Mouse (Mus musculus): ENCODE results near the gene Ubl3. TPM values are rescaled to one million over a fixed set of nuclear protein-coding genes. Genes with fewer than 3 reads are reported as not detected.

Gene Ubl3
- total and polyA plus RNA-seq, 2 experiments: 32.4 to 58.0 TPM

GRCm38 (mm10) chr5:148502237-148502636 is 50.4 kb downstream of the Ubl3 start:
- Histone ChIP-seq H3K9ac (ENCODE audit: low read depth, low read length) (no peak overlapping the region), H3K27ac (replicated peaks; ENCODE audit: insufficient read depth, low read depth, low read length) (no peak overlapping the region), H3K4me1 (ENCODE audit: control insufficient read depth, insufficient read depth, low read length) (no peaks in the 10 kb centered on the region), H3K36me3 (ENCODE audit: control insufficient read depth, insufficient read depth, low read length) (peaks cover 20% of the 10 kb centered on the region), H3K27me3 (ENCODE audit: control insufficient read depth, insufficient read depth, low read length) (no peaks in the 10 kb centered on the region), H3K4me3 (ENCODE audit: insufficient read depth, low read depth, low read length) (no peak overlapping the region), H3K79me2 (ENCODE audit: control insufficient read depth, insufficient read depth, low read length) (no peaks in the 10 kb centered on the region; the same call in 1 of the 2 replicates)
- 95% methylated on average over 6 of the region's 6 CpGs for WGBS
- TF ChIP-seq POLR2A (IDR thresholded peaks at IDR 0.05; ENCODE audit: extremely low read depth, insufficient read depth, low read length) (no peak), CTCF (IDR thresholded peaks at IDR 0.05; ENCODE audit: low read depth, low read length) (no peak)
- no peak for DNase-seq (ENCODE audit: extremely low read depth, low read depth, low spot score)

- WGBS: 90% methylated on average over 6 of the region's 6 CpGs
- H3K36me3 ChIP-seq (ENCODE audit: control insufficient read depth, insufficient read depth, low read length): peaks cover 15% of the 10 kb centered on the region
- H3K9ac ChIP-seq (ENCODE audit: low read depth, low read length): no peak overlapping the region
- no peaks in the 10 kb centered on the region for H3K79me2 ChIP-seq (ENCODE audit: control insufficient read depth, insufficient read depth, low read length)
- TF ChIP-seq CTCF (IDR thresholded peaks at IDR 0.05; ENCODE audit: low read depth, low read length): no peak
- TF ChIP-seq POLR2A (IDR thresholded peaks at IDR 0.05; ENCODE audit: extremely low read depth, insufficient read depth, low read length): no peak
- H3K4me1 ChIP-seq (ENCODE audit: control insufficient read depth, insufficient read depth, low read length): no peaks in the 10 kb centered on the region
- no peaks in the 10 kb centered on the region for H3K27me3 ChIP-seq (ENCODE audit: control insufficient read depth, insufficient read depth, low read length)
- no peak for DNase-seq (ENCODE audit: extremely low read depth, low read depth, low spot score)
- no peak overlapping the region for H3K4me3 ChIP-seq (ENCODE audit: insufficient read depth, low read depth, low read length)
- no peak overlapping the region for H3K27ac ChIP-seq (replicated peaks; ENCODE audit: insufficient read depth, low read depth, low read length)
Observed at GRCm38 (mm10) chr5:148501228-148501957, 51.2 kb downstream of the Ubl3 start.

- WGBS: 93% methylated on average over 8 of the region's 8 CpGs
- H3K4me1 ChIP-seq (ENCODE audit: control insufficient read depth, insufficient read depth, low read length): no peaks in the 10 kb centered on the region
- no peak overlapping the region for H3K27ac ChIP-seq (replicated peaks; ENCODE audit: insufficient read depth, low read depth, low read length)
- DNase-seq (ENCODE audit: extremely low read depth, low read depth, low spot score): no peak
- TF ChIP-seq CTCF (IDR thresholded peaks at IDR 0.05; ENCODE audit: low read depth, low read length) (no peak), POLR2A (IDR thresholded peaks at IDR 0.05; ENCODE audit: extremely low read depth, insufficient read depth, low read length) (no peak)
- no peaks in the 10 kb centered on the region for H3K79me2 ChIP-seq (ENCODE audit: control insufficient read depth, insufficient read depth, low read length)
- peaks cover 6% of the 10 kb centered on the region for H3K36me3 ChIP-seq (ENCODE audit: control insufficient read depth, insufficient read depth, low read length)
- no peak overlapping the region for H3K4me3 ChIP-seq (ENCODE audit: insufficient read depth, low read depth, low read length)
- no peaks in the 10 kb centered on the region for H3K27me3 ChIP-seq (ENCODE audit: control insufficient read depth, insufficient read depth, low read length)
- H3K9ac ChIP-seq (ENCODE audit: low read depth, low read length): no peak overlapping the region
Observed at GRCm38 (mm10) chr5:148500516-148500915, 52.1 kb downstream of the Ubl3 start.

GRCm38 (mm10) chr5:148499616-148500015 is 53.0 kb downstream of the Ubl3 start:
- no peaks in the 10 kb centered on the region for H3K27me3 ChIP-seq (ENCODE audit: control insufficient read depth, insufficient read depth, low read length)
- 71% methylated on average over 5 of the region's 5 CpGs for WGBS
- no peak overlapping the region for H3K27ac ChIP-seq (replicated peaks; ENCODE audit: insufficient read depth, low read depth, low read length)
- H3K79me2 ChIP-seq (ENCODE audit: control insufficient read depth, insufficient read depth, low read length): no peaks in the 10 kb centered on the region
- H3K36me3 ChIP-seq (ENCODE audit: control insufficient read depth, insufficient read depth, low read length): peaks cover 2% of the 10 kb centered on the region; the same call in 1 of the 2 replicates
- TF ChIP-seq CTCF (IDR thresholded peaks at IDR 0.05; ENCODE audit: low read depth, low read length) (no peak), POLR2A (IDR thresholded peaks at IDR 0.05; ENCODE audit: extremely low read depth, insufficient read depth, low read length) (no peak)
- no peak overlapping the region for H3K4me3 ChIP-seq (ENCODE audit: insufficient read depth, low read depth, low read length)
- H3K9ac ChIP-seq (ENCODE audit: low read depth, low read length): no peak overlapping the region
- no peak for DNase-seq (ENCODE audit: extremely low read depth, low read depth, low spot score)
- H3K4me1 ChIP-seq (ENCODE audit: control insufficient read depth, insufficient read depth, low read length): no peaks in the 10 kb centered on the region

GRCm38 (mm10) chr5:148495991-148496390 is 56.6 kb downstream of the Ubl3 start:
- Histone ChIP-seq H3K4me1 (ENCODE audit: control insufficient read depth, insufficient read depth, low read length) (no peaks in the 10 kb centered on the region), H3K9ac (ENCODE audit: low read depth, low read length) (no peak overlapping the region), H3K4me3 (ENCODE audit: insufficient read depth, low read depth, low read length) (no peak overlapping the region), H3K27me3 (ENCODE audit: control insufficient read depth, insufficient read depth, low read length) (no peaks in the 10 kb centered on the region), H3K27ac (replicated peaks; ENCODE audit: insufficient read depth, low read depth, low read length) (no peak overlapping the region), H3K79me2 (ENCODE audit: control insufficient read depth, insufficient read depth, low read length) (no peaks in the 10 kb centered on the region), H3K36me3 (ENCODE audit: control insufficient read depth, insufficient read depth, low read length) (no peaks in the 10 kb centered on the region)
- 83% methylated on average over 6 of the region's 6 CpGs for WGBS
- TF ChIP-seq POLR2A (IDR thresholded peaks at IDR 0.05; ENCODE audit: extremely low read depth, insufficient read depth, low read length): no peak
- TF ChIP-seq CTCF (IDR thresholded peaks at IDR 0.05; ENCODE audit: low read depth, low read length): no peak
- DNase-seq (ENCODE audit: extremely low read depth, low read depth, low spot score): no peak

GRCm38 (mm10) chr5:148495173-148495572 is 57.4 kb downstream of the Ubl3 start:
- Histone ChIP-seq H3K79me2 (ENCODE audit: control insufficient read depth, insufficient read depth, low read length) (no peaks in the 10 kb centered on the region), H3K4me1 (ENCODE audit: control insufficient read depth, insufficient read depth, low read length) (no peaks in the 10 kb centered on the region), H3K9ac (ENCODE audit: low read depth, low read length) (no peak overlapping the region), H3K27ac (replicated peaks; ENCODE audit: insufficient read depth, low read depth, low read length) (no peak overlapping the region), H3K36me3 (ENCODE audit: control insufficient read depth, insufficient read depth, low read length) (no peaks in the 10 kb centered on the region), H3K4me3 (ENCODE audit: insufficient read depth, low read depth, low read length) (no peak overlapping the region), H3K27me3 (ENCODE audit: control insufficient read depth, insufficient read depth, low read length) (no peaks in the 10 kb centered on the region)
- 29% methylated on average over 10 of the region's 10 CpGs for WGBS
- TF ChIP-seq CTCF (IDR thresholded peaks at IDR 0.05; ENCODE audit: low read depth, low read length): no peak
- no peak for TF ChIP-seq POLR2A (IDR thresholded peaks at IDR 0.05; ENCODE audit: extremely low read depth, insufficient read depth, low read length)
- peak; percentile 45 for DNase-seq (ENCODE audit: extremely low read depth, low read depth, low spot score)
